Mouse (Mus musculus) layer of hippocampus, adult 9-11 months (tissue): ENCODE measurements at regions not wholly inside any gene's neighbourhood (a gene's known extent, or its start where the extent isn't known, plus 50 kb on each side); places are given as distances from the start of the nearest gene placed in this dataset.

ENCODE experiments used
- DNase-seq: peaks from one replicate; pipeline ENCODE4 v3.0.0; 2022

- DNase-seq, result no peak
These were observed 249.8 kb downstream of the Gm10260 start for GRCm38 (mm10) chr13:97510431-97511261.

GRCm38 (mm10) chr13:97504949-97505348 lies 255.5 kb downstream of the Gm10260 start:
- DNase-seq, result no peak

DNA sequence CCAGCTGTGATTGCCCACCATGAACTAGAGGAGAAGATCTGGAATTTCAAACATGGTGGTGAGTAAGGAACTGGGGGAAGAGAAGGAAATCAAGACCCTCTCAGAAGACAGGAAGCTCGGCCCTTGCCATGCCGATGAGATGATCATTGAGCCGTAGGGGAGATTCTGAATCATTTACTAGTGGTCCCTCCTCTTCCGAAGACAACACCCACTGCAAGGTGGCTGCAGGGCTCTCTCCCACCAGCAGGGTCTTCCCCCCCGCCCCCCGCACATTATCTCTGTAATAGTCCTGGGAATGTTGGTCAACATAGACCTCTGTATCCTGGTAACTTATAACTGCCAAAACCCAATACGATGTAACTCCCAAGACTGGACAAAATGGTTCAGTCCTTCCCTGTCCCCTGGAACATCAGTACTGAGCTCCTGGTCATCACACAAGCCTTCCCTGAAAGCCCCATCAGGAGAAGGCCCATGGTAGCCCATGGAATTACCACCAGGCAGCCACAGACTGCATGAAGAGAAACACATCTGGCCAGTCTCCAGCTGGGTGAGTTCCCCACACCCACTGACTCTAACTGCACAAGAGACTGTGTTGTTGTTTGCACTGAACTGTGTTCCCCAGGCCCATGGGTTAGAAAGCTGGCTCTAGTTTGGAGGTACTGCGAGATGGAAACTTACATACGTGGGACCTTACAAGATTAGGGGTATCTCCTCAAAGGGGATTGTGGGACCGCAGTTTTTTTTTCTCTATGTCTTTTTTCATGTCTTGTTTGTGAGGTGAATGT lies 256.3 kb downstream of the Gm10260 start:
- DNase-seq, result no peak

- no peak for DNase-seq
These were observed 257.0 kb downstream of the Gm10260 start for GRCm38 (mm10) chr13:97503391-97503790.

- DNase-seq, result no peak
These were observed 259.2 kb downstream of the Enc1 start for GRCm38 (mm10) chr13:97500155-97500554.

DNA sequence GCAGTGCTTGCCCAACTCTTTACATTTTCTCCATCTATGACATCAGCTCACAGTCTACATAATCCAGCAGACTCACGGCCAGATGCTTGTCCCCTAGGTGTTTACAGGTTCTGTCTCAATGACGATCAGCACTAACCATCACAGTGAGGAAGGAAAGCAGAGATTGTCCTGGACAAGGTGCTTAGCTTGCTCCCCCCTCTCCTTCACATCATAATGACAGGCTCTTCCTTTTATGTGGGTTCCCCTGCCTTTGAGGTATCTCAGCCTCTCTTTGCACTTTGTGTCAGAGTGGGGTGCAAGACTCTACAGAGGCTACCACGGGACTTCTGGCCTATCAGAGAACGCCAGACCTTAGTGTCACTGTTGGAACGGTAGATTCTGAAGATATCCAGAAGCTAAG lies 258.1 kb downstream of the Enc1 start:
- DNase-seq, result no peak

- DNase-seq, result no peak
These were observed 257.0 kb downstream of the Enc1 start for GRCm38 (mm10) chr13:97497928-97498327.

- DNase-seq, result no peak
These were observed 253.9 kb downstream of the Enc1 start for GRCm38 (mm10) chr13:97494770-97495169.

DNA sequence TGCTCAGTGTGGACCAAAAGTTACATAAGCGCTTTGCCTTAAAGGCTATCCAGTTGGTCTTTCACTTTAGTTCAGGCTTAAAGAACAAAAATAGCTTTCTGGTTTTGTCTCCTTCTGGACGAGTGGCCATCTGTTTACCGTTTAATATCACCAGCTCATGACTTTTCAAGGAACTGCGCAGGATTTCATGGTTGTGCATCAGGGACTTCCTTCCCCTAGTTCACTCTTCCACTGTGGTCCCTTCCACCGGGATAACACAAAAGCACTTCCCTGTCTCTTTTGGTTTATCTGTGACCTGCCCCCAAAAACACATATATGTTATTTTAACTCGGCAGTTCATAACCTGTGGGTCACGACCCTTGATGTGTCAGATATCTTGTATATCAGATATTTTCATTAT lies 252.9 kb downstream of the Enc1 start:
- DNase-seq, result no peak

- DNase-seq, result no peak
These were observed 252.2 kb downstream of the Enc1 start for GRCm38 (mm10) chr13:97492958-97493735.

- no peak for DNase-seq
These were observed 251.3 kb downstream of the Enc1 start for GRCm38 (mm10) chr13:97491865-97492847.

DNA sequence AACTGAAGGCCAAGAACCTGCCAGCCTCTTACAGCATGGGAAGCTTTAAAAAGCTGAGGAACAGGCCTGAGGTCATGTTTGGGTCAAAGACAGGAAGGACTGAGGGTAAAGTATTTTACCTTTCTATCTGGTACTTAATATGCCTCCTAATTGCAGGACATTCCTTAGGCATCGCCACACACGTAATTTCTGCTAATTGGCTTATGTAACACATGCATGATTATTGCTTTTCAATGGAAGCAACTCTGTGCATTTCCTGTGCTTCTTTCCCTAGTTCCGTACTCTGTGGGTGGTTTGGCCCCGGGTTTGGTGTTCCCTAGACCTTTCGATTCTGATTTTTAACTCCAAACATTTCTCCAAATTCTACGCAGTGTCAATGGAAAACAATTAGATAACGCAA lies 249.2 kb downstream of the Enc1 start:
- no peak for DNase-seq

- DNase-seq, result no peak
These were observed 248.8 kb downstream of the Enc1 start for GRCm38 (mm10) chr13:97489721-97490120.

DNA sequence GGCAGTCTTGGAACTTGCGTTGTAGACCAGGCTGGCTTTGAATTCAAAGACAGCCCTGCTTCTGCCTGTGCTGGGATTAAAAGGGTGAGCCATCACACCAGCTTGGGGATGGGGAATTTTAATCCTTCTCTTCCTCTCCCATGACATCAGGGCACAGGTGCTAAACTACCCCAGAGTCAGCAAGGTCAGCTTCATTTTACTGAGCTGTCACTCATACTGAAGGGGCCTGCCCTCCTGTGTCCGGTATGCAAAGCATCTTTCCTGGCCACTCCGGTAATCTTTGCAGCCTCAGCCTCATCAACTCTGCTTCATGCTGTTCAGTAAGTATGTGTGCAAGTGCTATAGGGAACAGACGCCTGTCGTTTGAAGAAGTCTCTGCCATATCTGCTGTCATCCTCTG lies 248.1 kb downstream of the Enc1 start:
- DNase-seq, result no peak

DNA sequence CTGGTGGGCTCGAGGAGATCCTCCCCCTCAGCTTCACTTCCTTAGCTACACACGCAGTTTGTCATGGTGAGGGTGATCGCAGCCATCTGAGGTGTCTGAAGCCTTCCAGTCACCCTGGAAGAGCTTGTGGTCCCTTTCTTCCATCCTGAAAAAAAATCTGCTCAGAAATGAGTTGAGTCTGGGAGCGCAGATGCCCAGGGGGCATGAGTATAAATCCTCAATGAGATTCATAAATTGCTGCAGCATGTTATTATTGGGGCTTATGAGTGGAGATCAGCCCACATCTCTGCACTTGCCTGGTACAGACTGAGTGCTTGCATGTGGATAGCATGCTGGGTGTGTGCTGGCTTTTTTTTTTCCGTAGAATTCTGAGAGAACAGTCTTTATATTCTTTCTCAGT lies 247.6 kb downstream of the Enc1 start:
- no peak for DNase-seq

- no peak for DNase-seq
These were observed 247.0 kb downstream of the Enc1 start for GRCm38 (mm10) chr13:97487746-97488473.

- no peak for DNase-seq
These were observed 245.6 kb downstream of the Enc1 start for GRCm38 (mm10) chr13:97486490-97486889.

DNA sequence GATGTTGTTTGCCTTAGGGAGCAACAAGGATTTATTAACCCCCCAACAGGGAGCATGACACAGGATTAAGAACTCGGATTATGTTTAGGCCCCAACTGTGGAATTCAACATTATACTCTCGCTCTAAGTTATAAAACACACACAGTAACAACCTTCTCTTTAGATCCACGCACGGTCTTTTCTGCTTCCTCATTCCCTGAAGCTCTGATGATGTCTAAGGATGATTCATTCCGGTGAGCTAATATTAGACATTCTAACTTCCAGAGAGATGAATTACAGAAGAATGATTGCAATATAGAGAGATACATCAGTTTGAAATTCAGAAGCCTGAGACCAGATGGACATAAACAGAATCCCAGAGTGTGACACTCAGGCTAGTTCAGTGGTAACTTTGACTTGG lies 245.0 kb downstream of the Enc1 start:
- no peak for DNase-seq

- DNase-seq, result no peak
These were observed 244.1 kb downstream of the Enc1 start for GRCm38 (mm10) chr13:97484808-97485545.

DNA sequence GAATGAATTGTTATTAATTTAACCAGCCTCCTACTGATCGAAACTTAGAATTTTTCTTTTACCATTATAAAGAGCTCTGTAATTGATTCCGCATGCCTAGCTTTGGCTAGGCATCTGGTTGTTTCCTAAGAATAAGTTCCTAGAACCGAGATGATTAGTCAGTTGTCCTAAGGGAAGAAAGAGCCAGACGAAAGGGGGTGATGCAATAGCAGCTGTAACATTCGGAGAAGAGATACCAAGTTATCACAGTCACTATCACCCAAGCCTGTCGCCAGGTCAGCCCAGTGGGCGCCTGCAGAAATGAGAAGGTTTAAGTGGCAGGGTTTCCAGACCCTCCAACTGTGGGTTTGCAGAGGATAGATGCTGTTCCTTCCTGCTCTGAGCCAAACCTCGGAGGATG lies 242.8 kb downstream of the Enc1 start:
- no peak for DNase-seq
